Mouse (Mus musculus) MEL (cell line): Measurements from ENCODE around the gene Snapin.

Experiments used
- CTCF ChIP-seq, 3 experiments: IDR thresholded peaks in 2 of 3; conservative IDR thresholded peaks in 1 of 3; 2 replicates each; pipeline ENCODE4 v1.5.1; 2011 to 2012; ENCODE audit warnings: low read length in 3 of 3, low read depth in 2 of 3, mild to moderate bottlenecking in 2 of 3, improper control_type of control experiment in 1 of 3, inconsistent platforms in 1 of 3, mixed read lengths in 1 of 3, moderate library complexity in 1 of 3; ENCODE audit not compliant: control insufficient read depth in 1 of 3, insufficient read depth in 1 of 3, poor library complexity in 1 of 3, severe bottlenecking in 1 of 3
- E2F4 ChIP-seq: IDR thresholded peaks from 2 replicates; pipeline ENCODE4 v1.6.1; 2011; ENCODE audit warnings: low read depth, low read length, improper control_type of control experiment, borderline replicate concordance
- EP300 ChIP-seq, 2 experiments: IDR thresholded peaks; 2 replicates each; pipeline ENCODE4 v1.6.1; 2011; ENCODE audit warnings: improper control_type of control experiment in 2 of 2, low read length in 2 of 2, low read depth in 1 of 2, mild to moderate bottlenecking in 1 of 2
- GATA1 ChIP-seq: IDR thresholded peaks from 2 replicates; pipeline ENCODE4 v1.6.1; 2011; ENCODE audit warnings: low read depth, low read length, improper control_type of control experiment
- HCFC1 ChIP-seq: IDR thresholded peaks from 2 replicates; pipeline ENCODE4 v1.6.1; 2012; ENCODE audit warnings: low read depth, mild to moderate bottlenecking, inconsistent platforms, low read length, improper control_type of control experiment, moderate library complexity
- MYC ChIP-seq: IDR thresholded peaks from 2 replicates; pipeline ENCODE4 v1.6.1; 2011; ENCODE audit warnings: low read depth, mild to moderate bottlenecking, low read length, improper control_type of control experiment, moderate library complexity
- NRF1 ChIP-seq: IDR thresholded peaks from 2 replicates; pipeline ENCODE4 v1.6.1; 2014; ENCODE audit warnings: low read depth, mild to moderate bottlenecking, inconsistent platforms, low read length, improper control_type of control experiment, moderate library complexity; ENCODE audit not compliant: poor library complexity, insufficient read depth, severe bottlenecking
- POLR2A ChIP-seq, 2 experiments: IDR thresholded peaks; 2 replicates each; pipeline ENCODE4 v1.6.1; 2011 to 2012; ENCODE audit warnings: low read length in 2 of 2, mild to moderate bottlenecking in 2 of 2, control low read depth in 1 of 2, improper control_type of control experiment in 1 of 2, low read depth in 1 of 2, moderate library complexity in 1 of 2; ENCODE audit not compliant: control insufficient read depth in 1 of 2, insufficient read depth in 1 of 2, poor library complexity in 1 of 2
- SIN3A ChIP-seq: IDR thresholded peaks from 2 replicates; pipeline ENCODE4 v1.6.1; 2012; ENCODE audit warnings: low read length, improper control_type of control experiment, inconsistent platforms
- TCF12 ChIP-seq: IDR thresholded peaks from 2 replicates; pipeline ENCODE4 v1.6.1; 2014; ENCODE audit warnings: low read depth, mild to moderate bottlenecking, inconsistent platforms, low read length, improper control_type of control experiment, moderate library complexity
- UBTF ChIP-seq: IDR thresholded peaks from 2 replicates; pipeline ENCODE4 v1.6.1; 2012; ENCODE audit warnings: low read depth, mild to moderate bottlenecking, inconsistent platforms, low read length, improper control_type of control experiment, moderate library complexity, borderline replicate concordance; ENCODE audit not compliant: insufficient read depth
- ZMIZ1 ChIP-seq: IDR thresholded peaks from 2 replicates; pipeline ENCODE4 v1.6.1; 2012; ENCODE audit warnings: low read depth, mild to moderate bottlenecking, inconsistent platforms, low read length, improper control_type of control experiment, moderate library complexity

GRCm38 (mm10) chr3:90486998-90487397 is 3.8 kb downstream of the Snapin start:
- TF ChIP-seq ZMIZ1 (peak; percentile 55; the same call in 1 of the 2 replicates), CTCF (IDR thresholded peaks at IDR 0.05 in 2 of 3, conservative IDR thresholded peaks at IDR 0.05 in 1 of 3; ENCODE audit: control insufficient read depth in 1 of 3, insufficient read depth in 1 of 3, low read depth in 2 of 3, low read length in 3 of 3, poor library complexity in 1 of 3, severe bottlenecking in 1 of 3) (no peak), HCFC1 (no peak), POLR2A (IDR thresholded peaks at IDR 0.05; ENCODE audit: control insufficient read depth in 1 of 2, insufficient read depth in 1 of 2, low read depth in 1 of 2, low read length in 2 of 2, poor library complexity in 1 of 2) (no peak; a peak in 1 of 4 replicates), MYC (no peak), E2F4 (no peak), NRF1 (no peak), EP300 (IDR thresholded peaks at IDR 0.05; ENCODE audit: low read depth in 1 of 2, low read length in 2 of 2) (no peak), SIN3A (no peak), TCF12 (no peak), UBTF (no peak), GATA1 (no peak)
